Mouse (Mus musculus) ES-E14 (cell line): ENCODE measurements around the gene Fblim1.

ENCODE experiments used
- MAFK ChIP-seq: IDR thresholded peaks from 2 replicates; pipeline ENCODE4 v1.6.1; 2014; ENCODE audit warnings: mild to moderate bottlenecking, low read depth, low read length, inconsistent platforms; ENCODE audit not compliant: insufficient read depth
- ZC3H11A ChIP-seq: IDR thresholded peaks from 2 replicates; pipeline ENCODE4 v1.6.1; 2012; ENCODE audit warnings: low read depth, mild to moderate bottlenecking, inconsistent platforms, low read length, borderline replicate concordance
- ZNF384 ChIP-seq: IDR thresholded peaks from 2 replicates; pipeline ENCODE4 v1.6.1; 2012; ENCODE audit warnings: low read depth, low read length, inconsistent platforms

DNA sequence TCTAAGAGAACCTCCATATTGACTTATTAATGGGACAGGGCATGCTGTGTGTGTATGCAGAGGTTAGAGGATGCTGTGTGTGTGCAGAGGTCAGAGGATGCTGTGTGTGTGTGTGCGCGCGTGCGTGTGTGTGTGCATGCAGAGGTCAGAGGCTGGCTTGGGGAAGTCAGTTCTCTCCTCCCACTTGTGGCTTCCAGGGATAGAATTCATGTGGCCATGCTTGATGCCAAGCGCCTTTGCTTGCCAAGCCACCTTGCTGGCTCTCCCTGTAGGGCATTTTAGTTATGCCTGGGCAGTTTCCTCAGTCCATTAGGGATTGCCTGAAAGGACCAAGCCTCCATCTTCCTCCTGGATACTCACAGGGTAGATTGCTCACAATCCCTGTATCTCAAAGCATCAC lies 30.8 kb upstream of the Fblim1 start:
- TF ChIP-seq MAFK (no peak), ZNF384 (no peak), ZC3H11A (no peak)
